Mouse (Mus musculus): ENCODE measurements around the gene Psma4. TPM values are rescaled to one million over a fixed set of nuclear protein-coding genes. Genes with fewer than 3 reads are reported as not detected.
A peak's percentile ranks its signal among the peaks of the same experiment; 100 is the strongest.

The Psma4 gene
- 196 and 201 TPM in 2 replicates for polyA plus RNA-seq (2015; fragmentation: Nextera tagmentation; extraction: Ambion mirVana)

- H3K27ac ChIP-seq (replicated peaks), result peak within 1 kb of the TSS; percentile 94
- H3K9me3 ChIP-seq (ENCODE audit: control insufficient read depth, low read length), result no peaks in the 10 kb centered on the region
- H3K9ac ChIP-seq (ENCODE audit: low read length), result peak within 1 kb of the TSS; percentile 86
- DNase-seq (ENCODE audit: low spot score) (peak; percentile 98), ATAC-seq (ENCODE audit: low FRiP score, low TSS enrichment) (peak; percentile 100)
- peak within 1 kb of the TSS; percentile 88 for H3K4me3 ChIP-seq (ENCODE audit: low read depth, low read length)
- no peak for TF ChIP-seq EP300 (optimal IDR thresholded peaks at IDR 0.05)
- no peak for TF ChIP-seq CTCF (IDR thresholded peaks at IDR 0.05; ENCODE audit: low read depth)
- no peaks in the 10 kb centered on the region for H3K27me3 ChIP-seq (ENCODE audit: control insufficient read depth, insufficient read depth, low read length)
- no peaks in the 10 kb centered on the region for H3K4me1 ChIP-seq (replicated peaks; ENCODE audit: control insufficient read depth, insufficient read depth)
- peak within 1 kb of the TSS; percentile 81 for H3K4me2 ChIP-seq (replicated peaks; ENCODE audit: low read depth)
- peaks cover 11% of the 10 kb centered on the region; the same call in 1 of the 2 replicates for H3K36me3 ChIP-seq (ENCODE audit: control insufficient read depth, insufficient read depth, low read length)
- under 1% methylated on average over 62 of the region's 65 CpGs for WGBS
These were observed at the start of gene Psma4, which contains the start of gene AY074887 for GRCm38 (mm10) chr9:54950575-54951321. TSS of gene Psma4 (plus strand) at chr9:54950790. TSS of gene AY074887 (minus strand) at chr9:54950998.

- DNase-seq (ENCODE audit: low spot score) (no peak), ATAC-seq (ENCODE audit: low FRiP score, low TSS enrichment) (peak; percentile 32; the same call in 1 of the 2 replicates)
- Histone ChIP-seq H3K4me3 (ENCODE audit: low read depth, low read length) (no peak overlapping the region), H3K9ac (ENCODE audit: low read length) (no peak overlapping the region), H3K9me3 (ENCODE audit: control insufficient read depth, low read length) (no peaks in the 10 kb centered on the region), H3K4me1 (replicated peaks; ENCODE audit: control insufficient read depth, insufficient read depth) (no peaks in the 10 kb centered on the region), H3K36me3 (ENCODE audit: control insufficient read depth, insufficient read depth, low read length) (peaks cover 6% of the 10 kb centered on the region), H3K27ac (replicated peaks) (no peak overlapping the region), H3K4me2 (replicated peaks; ENCODE audit: low read depth) (no peak overlapping the region), H3K27me3 (ENCODE audit: control insufficient read depth, insufficient read depth, low read length) (no peaks in the 10 kb centered on the region)
- WGBS, result 49% methylated on average over 5 of the region's 5 CpGs
- no peak for TF ChIP-seq CTCF (IDR thresholded peaks at IDR 0.05; ENCODE audit: low read depth)
- no peak for TF ChIP-seq EP300 (optimal IDR thresholded peaks at IDR 0.05)
These were observed 41.1 kb upstream of the Psma4 start for GRCm38 (mm10) chr9:54909446-54909845.

- H3K27me3 ChIP-seq (ENCODE audit: control insufficient read depth, insufficient read depth, low read length), result no peaks in the 10 kb centered on the region
- H3K27ac ChIP-seq (replicated peaks), result no peak overlapping the region
- no peak overlapping the region for H3K9ac ChIP-seq (ENCODE audit: low read length)
- no peak for ATAC-seq (ENCODE audit: low FRiP score, low TSS enrichment)
- no peak for DNase-seq (ENCODE audit: low spot score)
- H3K9me3 ChIP-seq (ENCODE audit: control insufficient read depth, low read length), result no peaks in the 10 kb centered on the region
- no peak for TF ChIP-seq CTCF (IDR thresholded peaks at IDR 0.05; ENCODE audit: low read depth)
- TF ChIP-seq EP300 (optimal IDR thresholded peaks at IDR 0.05), result no peak
- 53% methylated on average over 7 of the region's 7 CpGs for WGBS
- no peaks in the 10 kb centered on the region for H3K36me3 ChIP-seq (ENCODE audit: control insufficient read depth, insufficient read depth, low read length)
- H3K4me1 ChIP-seq (replicated peaks; ENCODE audit: control insufficient read depth, insufficient read depth), result no peaks in the 10 kb centered on the region
- H3K4me3 ChIP-seq (ENCODE audit: low read depth, low read length), result no peak overlapping the region
- H3K4me2 ChIP-seq (replicated peaks; ENCODE audit: low read depth), result no peak overlapping the region
These were observed 35.0 kb upstream of the Psma4 start for GRCm38 (mm10) chr9:54915576-54915975.

GRCm38 (mm10) chr9:54916401-54916800, 34.2 kb upstream of the Psma4 start:
- ATAC-seq (ENCODE audit: low FRiP score, low TSS enrichment) (no peak; the same call in 1 of the 2 replicates), DNase-seq (ENCODE audit: low spot score) (no peak)
- Histone ChIP-seq H3K27me3 (ENCODE audit: control insufficient read depth, insufficient read depth, low read length) (no peaks in the 10 kb centered on the region), H3K27ac (replicated peaks) (no peak overlapping the region), H3K4me1 (replicated peaks; ENCODE audit: control insufficient read depth, insufficient read depth) (no peaks in the 10 kb centered on the region), H3K9ac (ENCODE audit: low read length) (no peak overlapping the region), H3K9me3 (ENCODE audit: control insufficient read depth, low read length) (no peaks in the 10 kb centered on the region), H3K36me3 (ENCODE audit: control insufficient read depth, insufficient read depth, low read length) (no peaks in the 10 kb centered on the region), H3K4me3 (ENCODE audit: low read depth, low read length) (peak overlapping the region; percentile 56; the same call in 1 of the 2 replicates), H3K4me2 (replicated peaks; ENCODE audit: low read depth) (peak overlapping the region; percentile 75)
- WGBS, result 67% methylated on average over 8 of the region's 8 CpGs
- TF ChIP-seq CTCF (IDR thresholded peaks at IDR 0.05; ENCODE audit: low read depth) (no peak), EP300 (optimal IDR thresholded peaks at IDR 0.05) (no peak)

- Histone ChIP-seq H3K4me1 (replicated peaks; ENCODE audit: control insufficient read depth, insufficient read depth) (no peaks in the 10 kb centered on the region), H3K4me2 (replicated peaks; ENCODE audit: low read depth) (peak within 1 kb of the TSS; percentile 75), H3K9me3 (ENCODE audit: control insufficient read depth, low read length) (no peaks in the 10 kb centered on the region), H3K27me3 (ENCODE audit: control insufficient read depth, insufficient read depth, low read length) (no peaks in the 10 kb centered on the region), H3K27ac (replicated peaks) (peak within 1 kb of the TSS; percentile 49; the same call in 1 of the 2 replicates), H3K4me3 (ENCODE audit: low read depth, low read length) (peak within 1 kb of the TSS; percentile 56), H3K9ac (ENCODE audit: low read length) (peak within 1 kb of the TSS; percentile 74), H3K36me3 (ENCODE audit: control insufficient read depth, insufficient read depth, low read length) (no peaks in the 10 kb centered on the region)
- ATAC-seq (ENCODE audit: low FRiP score, low TSS enrichment), result peak; percentile 99
- under 1% methylated on average over 34 of the region's 34 CpGs for WGBS
- peak; percentile 89 for DNase-seq (ENCODE audit: low spot score)
- TF ChIP-seq CTCF (IDR thresholded peaks at IDR 0.05; ENCODE audit: low read depth) (no peak), EP300 (optimal IDR thresholded peaks at IDR 0.05) (no peak)
These were observed 33.4 kb upstream of the Psma4 start, which contains the start of gene Hykk for GRCm38 (mm10) chr9:54917010-54917677. TSS of gene Hykk (plus strand) at chr9:54917283.
